Mouse (Mus musculus) intestine, postnatal 0 days (tissue): Measurements from ENCODE around the gene Adssl1. TPM values are rescaled to one million over a fixed set of nuclear protein-coding genes. Genes with fewer than 3 reads are reported as not detected.
A peak's percentile ranks its signal among the peaks of the same experiment; 100 is the strongest.

Source experiments
- ATAC-seq: fragments of 200-750 bp; cut with Nextera tagmentation; 2 replicates; pipeline ENCODE4 v1.8.0; 2017; ENCODE audit warnings: mild to moderate bottlenecking, moderate TSS enrichment, moderate library complexity
- H3K27ac ChIP-seq: fragments of 300-500 bp; sonication (generic); 2 replicates; pipeline ENCODE4 v1.5.1; 2014; ENCODE audit warnings: mild to moderate bottlenecking, low read depth, low read length, moderate library complexity
- H3K27me3 ChIP-seq: fragments of 300-500 bp; sonication (generic); replicated peaks from 2 replicates; pipeline ENCODE4 v1.6.1; 2014; ENCODE audit warnings: low read length, mixed read lengths; ENCODE audit not compliant: control insufficient read depth, insufficient read depth
- H3K36me3 ChIP-seq: fragments of 300-500 bp; sonication (generic); 2 replicates; pipeline ENCODE4 v1.6.1; 2014; ENCODE audit warnings: mild to moderate bottlenecking, moderate library complexity; ENCODE audit not compliant: control insufficient read depth, insufficient read depth
- H3K4me1 ChIP-seq: fragments of 300-500 bp; sonication (generic); replicated peaks from 2 replicates; pipeline ENCODE4 v1.6.1; 2014; ENCODE audit warnings: antibody characterized with exemption, low read length, mixed read lengths; ENCODE audit not compliant: control insufficient read depth, insufficient read depth
- H3K4me2 ChIP-seq: fragments of 300-500 bp; sonication (generic); replicated peaks from 2 replicates; pipeline ENCODE4 v1.6.1; 2014; ENCODE audit warnings: low read depth, mild to moderate bottlenecking, moderate library complexity
- H3K4me3 ChIP-seq: fragments of 300-500 bp; sonication (generic); 2 replicates; pipeline ENCODE4 v1.5.1; 2014; ENCODE audit warnings: low read depth, low read length
- H3K9ac ChIP-seq: fragments of 300-500 bp; sonication (generic); 2 replicates; pipeline ENCODE4 v1.6.1; 2014; ENCODE audit warnings: mild to moderate bottlenecking, low read depth, low read length
- H3K9me3 ChIP-seq: fragments of 300-500 bp; sonication (generic); 2 replicates; pipeline ENCODE4 v1.6.1; 2016; ENCODE audit warnings: mixed run types; ENCODE audit not compliant: control insufficient read depth
- CTCF ChIP-seq: sonication (generic); IDR thresholded peaks from 2 replicates; pipeline ENCODE4 v1.5.1; 2016; ENCODE audit warnings: low read depth, mild to moderate bottlenecking, control low read depth, antibody characterized with exemption, moderate library complexity
- WGBS: fragments of 180-500 bp; shearing (Covaris S2); extraction: QIAGEN DNeasy Blood & Tissue Kit; methylation state at CpG from one replicate; pipeline ENCODE4 v1.1.7; 2014; 5-methylcytosine and 5-hydroxymethylcytosine counted together
- polyA plus RNA-seq: library from polyadenylated mRNA; unstranded; fragments of >200 nt; fragmentation: Nextera tagmentation; extraction: Ambion mirVana; gene quantifications from 2 replicates; pipeline ENCODE4 v1.2.1, GENCODE M21; 2015

Adssl1 gene
- polyA plus RNA-seq, 1 experiment from 2014 or later: 0.57 TPM

- ATAC-seq: no peak
- Histone ChIP-seq H3K36me3 (no peaks in the 10 kb centered on the region), H3K9me3 (no peaks in the 10 kb centered on the region), H3K27ac (no peak overlapping the region), H3K9ac (no peak overlapping the region), H3K4me1 (no peaks in the 10 kb centered on the region; the same call in 1 of the 2 replicates), H3K4me2 (peak overlapping the region; percentile 94), H3K4me3 (peak overlapping the region; percentile 47), H3K27me3 (peaks cover 10% of the 10 kb centered on the region)
- WGBS: 36% methylated on average over 13 of the region's 13 CpGs
- no peak for TF ChIP-seq CTCF
These were observed 712 bp upstream of the Adssl1 start for GRCm38 (mm10) chr12:112618981-112619685.

DNA sequence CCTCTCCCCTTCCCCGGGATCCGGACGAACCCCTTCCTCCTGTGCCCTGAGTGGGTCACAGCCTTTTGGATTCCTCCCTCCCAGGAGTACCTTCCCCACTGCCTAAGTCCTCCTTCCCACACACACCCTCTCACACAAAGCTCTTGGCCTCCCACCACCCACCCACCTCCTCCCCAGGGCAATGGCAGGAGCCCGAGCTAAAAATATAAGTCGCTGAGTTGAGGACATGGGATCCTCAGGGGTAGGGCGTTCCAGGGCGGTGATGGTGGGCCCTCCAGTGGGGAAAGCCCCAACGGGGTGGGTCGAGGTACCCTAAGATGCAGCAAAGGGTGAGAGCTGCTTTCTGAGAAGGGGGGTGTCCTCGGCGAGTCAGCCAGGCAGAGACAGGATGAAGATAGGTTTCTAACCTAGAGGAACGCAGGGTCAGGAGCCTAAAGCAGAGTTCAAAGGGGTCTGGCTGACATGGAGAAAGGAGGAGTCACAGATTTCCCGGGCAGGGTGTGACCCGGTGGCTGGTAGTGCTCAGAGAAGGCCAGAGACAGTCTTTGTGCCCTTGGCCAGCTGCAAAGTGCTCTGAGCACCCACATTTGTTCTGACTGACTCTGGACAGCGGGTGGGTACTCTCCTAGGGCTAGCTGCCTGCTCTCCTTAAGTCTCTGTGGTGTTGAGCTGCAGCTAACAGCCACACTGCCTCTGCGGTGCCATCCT is 663 bp downstream of the Adssl1 start:
- no peak overlapping the region for H3K27ac ChIP-seq

DNA sequence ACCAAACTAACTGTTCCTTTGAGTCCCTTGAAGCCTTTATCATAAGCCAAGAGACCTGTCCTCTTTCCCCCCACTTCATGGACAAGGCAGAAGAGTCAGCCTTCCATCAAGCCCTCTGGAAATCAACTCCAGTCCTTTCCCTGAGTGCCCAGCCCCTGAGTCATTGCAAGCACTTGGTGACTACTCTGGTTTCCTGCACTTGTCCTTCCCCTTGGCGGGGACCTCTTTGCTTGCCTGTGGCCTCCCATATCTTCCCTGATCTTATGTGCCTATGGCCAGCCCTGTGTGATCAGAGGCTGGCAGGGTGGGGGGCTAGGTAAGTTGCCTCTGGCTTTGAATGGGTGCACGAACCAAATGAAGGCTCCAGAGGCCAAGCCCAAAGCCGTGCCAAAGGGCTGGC is 2.1 kb downstream of the Adssl1 start:
- peaks cover 10% of the 10 kb centered on the region for H3K27me3 ChIP-seq
- no peak overlapping the region for H3K4me3 ChIP-seq
- no peak overlapping the region for H3K9ac ChIP-seq
- no peak overlapping the region for H3K4me2 ChIP-seq
- no peak overlapping the region for H3K27ac ChIP-seq
- ATAC-seq: no peak
- no peaks in the 10 kb centered on the region for H3K9me3 ChIP-seq
- peaks cover 6% of the 10 kb centered on the region; the same call in 1 of the 2 replicates for H3K4me1 ChIP-seq
- H3K36me3 ChIP-seq: no peaks in the 10 kb centered on the region
- no peak for TF ChIP-seq CTCF
- WGBS: 82% methylated on average over 3 of the region's 3 CpGs

More for the DNA sequence above, 663 bp downstream of the Adssl1 start:
- no peaks in the 10 kb centered on the region for H3K36me3 ChIP-seq
- ATAC-seq: no peak
- H3K4me3 ChIP-seq: peak overlapping the region; percentile 47
- H3K9me3 ChIP-seq: no peaks in the 10 kb centered on the region
- peaks cover 10% of the 10 kb centered on the region for H3K27me3 ChIP-seq
- peak overlapping the region; percentile 42; the same call in 1 of the 2 replicates for H3K9ac ChIP-seq
- no peaks in the 10 kb centered on the region; the same call in 1 of the 2 replicates for H3K4me1 ChIP-seq
- TF ChIP-seq CTCF: no peak
- peak overlapping the region; percentile 94 for H3K4me2 ChIP-seq
- 27% methylated on average over 13 of the region's 16 CpGs for WGBS

- ATAC-seq: no peak
- Histone ChIP-seq H3K4me1 (peaks cover 8% of the 10 kb centered on the region), H3K36me3 (no peaks in the 10 kb centered on the region), H3K9me3 (no peaks in the 10 kb centered on the region), H3K9ac (no peak overlapping the region), H3K27me3 (peaks cover 10% of the 10 kb centered on the region), H3K27ac (no peak overlapping the region), H3K4me2 (no peak overlapping the region), H3K4me3 (no peak overlapping the region)
- whole genome bisulfite sequencing: 9% methylated on average over 2 of the region's 2 CpGs
- TF ChIP-seq CTCF: peak; percentile 93
These were observed 3.9 kb downstream of the Adssl1 start for GRCm38 (mm10) chr12:112623742-112624141.

DNA sequence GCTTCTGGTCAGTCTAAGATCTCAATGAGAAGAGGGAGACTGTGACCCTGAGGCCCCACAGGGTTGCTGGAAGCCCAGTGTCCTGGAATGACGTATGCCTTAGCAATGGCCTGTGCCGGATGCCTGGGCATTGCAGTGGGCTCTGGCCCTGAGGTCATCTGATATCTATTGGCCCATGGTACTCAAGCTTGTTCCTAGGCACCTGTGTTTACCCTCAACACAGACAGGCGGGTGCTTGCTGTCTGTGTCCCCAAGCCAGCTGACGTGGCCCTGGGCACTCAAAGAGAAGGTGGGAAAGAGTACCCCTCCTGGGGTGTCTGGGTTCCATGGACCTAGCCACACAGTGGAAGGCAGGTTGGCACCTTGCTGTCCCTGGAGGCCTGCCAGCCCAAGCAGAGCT is 5.9 kb downstream of the Adssl1 start:
- no peak for ATAC-seq
- Histone ChIP-seq H3K4me1 (peaks cover 17% of the 10 kb centered on the region), H3K36me3 (no peaks in the 10 kb centered on the region), H3K27ac (no peak overlapping the region), H3K27me3 (peaks cover 9% of the 10 kb centered on the region; the same call in 1 of the 2 replicates), H3K9ac (no peak overlapping the region), H3K9me3 (no peaks in the 10 kb centered on the region), H3K4me2 (no peak overlapping the region), H3K4me3 (no peak overlapping the region)
- 78% methylated on average over 4 of the region's 4 CpGs for WGBS
- TF ChIP-seq CTCF: no peak

- Histone ChIP-seq H3K36me3 (no peaks in the 10 kb centered on the region), H3K27ac (no peak overlapping the region), H3K4me2 (no peak overlapping the region), H3K4me1 (peaks cover 17% of the 10 kb centered on the region), H3K9ac (no peak overlapping the region), H3K27me3 (0 out of 2 replicates have a peak, but pooled peaks cover 4% of the 10 kb centered on the region), H3K9me3 (no peaks in the 10 kb centered on the region), H3K4me3 (no peak overlapping the region)
- ATAC-seq: no peak
- 54% methylated on average over 6 of the region's 6 CpGs for WGBS
- TF ChIP-seq CTCF: no peak
These were observed 6.6 kb downstream of the Adssl1 start for GRCm38 (mm10) chr12:112626455-112626854.
